Mouse (Mus musculus) layer of hippocampus, adult 18-20 months (tissue): ENCODE data around the gene Gm45785. TPM values are rescaled to one million over a fixed set of nuclear protein-coding genes. Genes with fewer than 3 reads are reported as not detected.

ENCODE experiments used
- DNase-seq, 2 experiments: peaks; one replicate each; pipeline ENCODE4 v3.0.0; 2022; ENCODE audit warnings: low spot score in 2 of 2
- total RNA-seq, 2 experiments: library from RNA; stranded (reverse); gene quantifications; 2 replicates each; pipeline ENCODE4 v1.2.3; 2021

Gm45785 gene
- total RNA-seq, 2 experiments from 2014 or later = 0.37 to 1.2 TPM

DNA sequence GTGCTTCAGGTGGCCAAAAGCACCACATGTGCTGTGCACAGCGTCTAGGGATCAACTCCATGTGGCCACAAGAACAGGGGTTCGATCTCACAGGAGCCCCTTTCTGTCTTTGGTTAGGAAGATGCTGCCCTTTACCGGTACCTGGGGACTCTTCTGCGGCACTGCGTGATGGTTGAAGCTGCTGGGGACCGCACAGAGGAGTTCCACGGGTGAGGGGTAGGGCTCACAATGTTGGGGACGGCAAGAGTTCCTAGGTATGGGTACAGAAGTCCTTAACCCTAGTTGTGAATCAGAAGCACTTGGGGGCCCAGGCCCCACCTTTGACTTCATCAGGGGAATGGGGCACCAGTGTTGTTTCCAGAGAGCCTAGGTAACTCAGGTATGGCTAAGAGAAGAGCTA lies 2.6 kb upstream of the Gm45785 start:
- DNase-seq = no peak

GRCm38 (mm10) chr7:140857550-140858505 lies 1.7 kb upstream of the Gm45785 start, which contains the start of gene Bet1l:
Bet1l (minus strand) TSS chr7:140857577.
- DNase-seq = no peak

DNA sequence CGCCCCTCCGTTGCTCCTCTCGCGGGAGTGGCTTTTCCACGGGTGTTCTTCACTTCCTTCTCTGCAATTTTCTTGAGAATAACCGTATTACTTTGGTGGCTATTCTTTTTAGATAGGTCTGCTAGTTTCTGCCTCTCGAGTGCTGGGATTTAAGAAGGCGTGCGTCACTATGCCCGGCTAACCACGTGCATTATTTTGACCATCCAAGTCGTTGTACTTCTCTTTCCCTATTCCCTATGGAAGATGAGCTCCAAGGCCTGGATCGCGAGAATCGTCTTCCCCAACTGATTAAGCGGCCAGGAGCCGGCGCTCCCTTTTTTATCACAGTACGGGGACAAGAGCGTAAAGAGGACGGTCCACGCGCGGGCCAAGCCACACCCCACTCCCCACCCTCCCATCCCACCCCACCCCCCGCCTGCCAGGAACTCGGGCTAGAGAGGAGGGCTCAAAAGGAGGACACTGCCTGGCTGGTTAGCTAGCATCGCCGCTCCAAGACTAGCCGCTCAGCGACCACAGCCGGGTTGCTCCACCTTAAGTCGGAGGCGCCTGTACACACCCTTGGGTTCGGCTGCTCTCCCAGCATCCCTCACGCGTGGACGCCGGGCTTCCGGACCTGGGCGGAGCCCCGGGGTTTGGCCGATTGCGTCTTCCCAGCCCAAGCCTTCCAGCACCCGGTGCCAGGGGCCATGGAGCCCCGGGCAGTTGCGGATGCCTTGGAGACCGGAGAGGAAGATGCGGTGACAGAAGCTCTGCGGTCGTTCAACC lies 836 bp upstream of the Gm45785 start, which contains the start of gene Ric8a:
TSS of gene Ric8a (plus strand) at position 173 of the 765 bp plus-strand sequence.
- peak; percentile 84 to 91 for DNase-seq

DNA sequence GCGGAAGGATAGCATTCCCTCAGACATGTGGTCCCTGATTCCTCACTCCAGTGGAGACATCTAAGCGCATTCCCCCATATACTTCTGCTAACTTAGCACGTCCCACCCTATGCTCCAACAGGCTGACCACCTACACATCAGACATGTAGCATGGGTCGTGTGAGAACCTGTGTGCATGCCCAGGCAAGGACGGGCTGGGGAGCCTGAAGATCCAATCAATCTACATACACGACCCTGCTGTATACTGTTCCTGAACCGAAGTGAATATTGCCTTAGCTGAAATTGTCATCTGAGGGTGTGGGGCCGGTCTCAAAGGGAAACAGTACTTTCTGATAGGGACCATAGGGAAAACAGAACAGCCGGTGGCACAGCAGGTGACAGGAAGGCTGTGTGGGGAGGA lies 950 bp downstream of the Gm45785 start:
- no peak for DNase-seq

GRCm38 (mm10) chr7:140854483-140854882 lies 1.6 kb downstream of the Gm45785 start:
- no peak for DNase-seq

GRCm38 (mm10) chr7:140853386-140853785 lies 2.7 kb downstream of the Gm45785 start:
- no peak for DNase-seq

DNA sequence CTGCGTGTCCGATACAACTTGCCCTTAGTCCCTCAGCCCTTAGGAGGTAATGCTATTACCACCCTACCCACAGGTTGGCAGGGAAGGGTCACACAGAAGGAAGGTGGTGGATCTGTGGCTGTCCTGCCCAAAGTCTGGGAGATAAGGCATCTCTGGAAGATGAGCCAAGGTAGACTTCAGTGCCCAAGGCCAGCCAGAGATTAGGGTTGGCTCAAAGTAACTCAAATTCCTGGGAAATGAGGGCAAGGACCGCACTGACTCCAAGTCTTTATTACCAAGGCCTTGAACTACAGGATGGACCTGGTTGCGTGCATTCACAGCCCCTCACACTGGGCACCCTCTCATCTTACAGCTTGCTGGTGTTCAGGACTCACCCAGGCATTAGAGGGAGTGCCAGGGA lies 4.2 kb downstream of the Gm45785 start:
- no peak for DNase-seq

- DNase-seq = no peak
These were observed 7.5 kb downstream of the Gm45785 start for GRCm38 (mm10) chr7:140848591-140848990.

DNA sequence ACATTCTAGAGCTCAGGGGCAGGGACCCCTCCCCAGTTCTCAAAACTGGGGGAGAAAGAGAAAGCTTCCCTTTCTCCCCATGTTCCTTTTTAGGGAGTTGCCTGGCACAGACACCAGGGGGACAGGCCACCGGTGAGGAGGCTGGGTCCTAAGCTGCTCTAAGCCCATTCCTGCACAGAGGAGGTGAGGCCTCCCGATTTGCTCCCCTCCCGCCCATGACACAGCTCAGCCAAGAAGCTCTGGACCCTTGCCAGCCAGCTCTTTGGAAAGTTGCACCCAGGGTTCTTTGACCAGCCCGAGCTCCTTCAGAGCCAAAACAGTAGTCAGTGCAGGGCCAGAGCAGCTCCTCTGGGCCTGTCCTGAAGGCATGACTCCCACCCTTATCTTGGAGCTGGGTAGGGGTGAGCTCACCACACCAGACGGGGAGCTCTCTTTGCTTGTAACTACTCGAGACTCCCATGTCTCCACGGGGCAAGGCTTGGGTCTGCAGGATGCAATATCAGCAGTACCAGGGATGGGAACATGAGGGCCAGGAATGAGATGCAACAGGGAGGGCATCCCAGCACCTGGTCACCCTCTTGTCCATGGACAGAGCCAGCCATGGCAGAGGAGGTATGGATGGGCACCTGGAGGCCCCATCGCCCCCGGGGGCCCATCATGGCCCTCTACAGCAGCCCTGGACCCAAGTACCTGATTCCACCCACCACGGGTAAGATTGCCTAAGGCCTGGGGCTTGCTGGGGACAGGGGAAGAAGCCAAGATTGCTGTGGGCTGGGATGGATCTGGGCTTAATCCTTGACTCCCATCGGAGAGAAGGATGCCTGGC lies 8.2 kb downstream of the Gm45785 start, which contains the start of gene Odf3:
TSS of gene Odf3 (plus strand) at position 51 of the 826 bp plus-strand sequence.
- no peak for DNase-seq

DNA sequence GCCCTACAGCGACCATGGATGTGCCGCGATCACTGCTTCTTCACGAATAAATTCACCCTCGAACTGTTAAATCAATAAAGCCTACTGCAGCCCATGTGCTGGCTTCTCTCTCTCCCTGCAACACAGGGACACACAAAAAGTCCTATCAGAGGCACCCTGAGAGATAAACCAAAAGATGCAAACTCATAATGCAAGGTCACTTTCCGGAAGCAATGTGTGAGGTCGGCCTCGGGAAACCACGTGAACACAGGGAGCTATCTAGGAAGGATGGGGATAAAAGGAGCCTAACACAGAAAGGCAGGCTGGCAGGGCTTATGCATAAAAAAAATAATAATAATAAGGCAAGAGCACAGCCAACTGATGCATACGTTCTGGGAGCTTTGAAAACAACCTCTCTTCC lies 9.5 kb downstream of the Gm45785 start:
- no peak for DNase-seq

DNA sequence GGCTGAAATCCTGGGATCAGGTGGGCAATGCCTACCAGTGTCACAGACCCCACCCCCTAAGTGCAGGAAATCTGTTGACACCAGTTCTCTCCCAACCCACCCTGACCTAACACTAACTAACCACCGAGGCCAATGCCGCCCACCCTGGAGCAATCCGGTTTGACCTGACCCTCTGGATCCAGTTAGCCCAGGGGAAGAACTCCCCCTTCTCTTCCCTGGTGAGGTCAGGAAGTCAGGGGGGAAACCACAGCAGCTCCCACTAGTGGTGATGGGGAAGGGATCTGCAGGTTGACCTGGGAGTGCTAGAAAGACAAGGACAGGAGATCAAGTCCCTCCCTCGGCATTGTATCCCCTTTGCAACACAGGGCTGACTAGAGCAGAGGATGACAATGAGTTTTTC lies 10.4 kb downstream of the Gm45785 start:
- no peak for DNase-seq

DNA sequence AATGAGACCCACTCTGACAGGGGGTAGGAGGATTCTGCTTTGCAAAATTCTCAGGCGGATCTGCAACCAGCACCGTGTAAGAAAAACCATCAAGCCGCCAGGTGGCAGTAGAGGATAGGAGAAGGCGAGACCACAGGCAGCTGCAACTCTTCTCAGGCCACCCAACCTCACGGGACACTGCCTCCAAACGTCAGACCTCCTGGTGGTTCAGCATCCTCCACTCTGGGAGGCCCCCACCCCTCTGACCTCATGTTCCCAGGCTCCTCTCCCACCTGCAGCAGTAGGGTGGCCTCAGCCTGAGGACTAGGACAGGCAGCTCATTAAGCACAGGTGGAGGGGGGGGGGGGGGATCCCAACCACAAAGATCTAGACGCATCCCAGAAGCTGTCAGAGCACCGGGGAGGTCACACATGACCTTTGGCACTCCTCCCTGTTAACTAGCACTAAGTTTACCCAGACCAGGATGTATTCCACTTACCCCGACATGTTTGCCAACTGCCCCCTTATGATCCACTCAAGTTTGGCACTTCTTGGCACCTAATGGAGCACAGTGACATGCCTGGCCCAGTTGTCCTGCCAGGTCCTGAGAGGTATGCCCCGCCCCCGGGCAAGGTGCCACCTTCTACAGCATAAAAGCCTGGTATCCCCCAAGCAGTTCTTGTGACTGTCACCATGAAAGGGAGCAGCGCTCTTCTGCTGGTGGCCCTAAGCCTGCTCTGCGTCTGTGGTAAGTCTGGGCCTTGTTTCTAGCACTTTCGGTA lies 11.0 kb downstream of the Gm45785 start, which contains the start of gene Scgb1c1:
TSS of gene Scgb1c1 (plus strand) at position 643 of the 761 bp plus-strand sequence.
- peak; percentile 77 to 92 for DNase-seq

DNA sequence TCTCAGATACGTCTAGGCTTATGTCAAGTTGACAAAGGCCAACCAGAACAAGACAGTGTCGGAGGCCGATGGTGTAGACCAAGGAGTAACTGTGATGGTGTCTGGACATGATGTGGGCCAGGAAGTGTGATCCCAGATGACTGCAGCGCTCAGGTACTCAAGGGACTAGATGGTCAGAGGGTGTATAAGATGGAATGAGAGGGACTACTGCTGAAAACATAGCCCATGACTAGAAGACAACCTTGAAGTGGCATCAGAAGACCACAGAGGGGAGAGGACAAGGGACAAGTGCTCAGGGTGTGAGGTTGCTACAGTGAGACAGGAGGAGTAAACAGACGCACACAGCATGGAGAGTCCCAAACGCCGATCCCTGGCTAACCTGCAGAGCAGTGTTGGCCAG lies 12.3 kb downstream of the Gm45785 start:
- DNase-seq = no peak

DNA sequence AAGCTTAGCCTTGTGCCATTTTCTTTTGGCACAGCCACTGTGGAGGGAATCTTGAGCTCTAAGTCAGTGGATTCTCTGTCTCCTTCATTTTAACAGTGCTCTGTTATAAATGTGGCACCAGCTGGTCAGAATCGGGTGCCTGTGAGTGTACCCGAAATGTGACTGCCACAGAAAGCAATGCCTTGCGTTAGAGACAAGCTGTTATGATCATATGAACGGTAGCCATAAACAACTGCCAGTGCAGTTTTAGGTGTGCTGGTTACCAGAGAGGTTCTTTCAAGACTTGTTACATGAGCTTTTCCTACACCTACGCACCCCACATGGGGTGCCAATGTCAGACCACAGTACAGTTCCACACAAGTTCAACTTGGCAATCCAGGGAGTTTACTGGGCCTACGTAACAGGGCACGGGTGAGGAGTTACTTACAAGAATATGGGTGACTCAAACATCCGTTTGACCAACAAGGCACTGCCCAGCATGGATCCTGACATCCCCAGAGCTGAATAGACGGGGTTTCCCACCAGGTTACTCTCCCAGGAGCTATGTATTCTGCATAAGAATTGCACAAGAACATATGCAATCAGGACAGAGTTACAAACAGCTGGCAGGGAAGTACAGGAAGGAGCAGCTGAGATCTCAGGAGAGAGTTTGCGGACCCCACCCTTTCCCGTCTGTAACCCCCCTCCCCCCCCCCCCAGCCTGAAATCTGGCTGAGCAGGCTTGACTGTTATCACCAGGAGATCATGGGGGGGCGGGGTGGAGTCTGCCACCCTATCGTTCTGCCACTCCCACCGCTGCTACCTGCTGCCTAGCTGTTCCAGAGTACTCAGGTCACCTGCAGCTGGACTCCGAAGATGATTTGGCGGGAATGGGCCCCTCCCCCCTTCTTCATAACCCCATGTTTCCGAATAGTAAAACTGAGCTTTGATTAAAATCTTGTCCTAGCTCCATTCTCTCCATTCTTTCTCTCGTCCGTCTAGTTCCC lies 15.1 kb downstream of the Gm45785 start:
- DNase-seq = peak in 1 of 2 experiments; percentile 67

GRCm38 (mm10) chr7:140839556-140839955 lies 16.6 kb downstream of the Gm45785 start:
- DNase-seq = no peak

DNA sequence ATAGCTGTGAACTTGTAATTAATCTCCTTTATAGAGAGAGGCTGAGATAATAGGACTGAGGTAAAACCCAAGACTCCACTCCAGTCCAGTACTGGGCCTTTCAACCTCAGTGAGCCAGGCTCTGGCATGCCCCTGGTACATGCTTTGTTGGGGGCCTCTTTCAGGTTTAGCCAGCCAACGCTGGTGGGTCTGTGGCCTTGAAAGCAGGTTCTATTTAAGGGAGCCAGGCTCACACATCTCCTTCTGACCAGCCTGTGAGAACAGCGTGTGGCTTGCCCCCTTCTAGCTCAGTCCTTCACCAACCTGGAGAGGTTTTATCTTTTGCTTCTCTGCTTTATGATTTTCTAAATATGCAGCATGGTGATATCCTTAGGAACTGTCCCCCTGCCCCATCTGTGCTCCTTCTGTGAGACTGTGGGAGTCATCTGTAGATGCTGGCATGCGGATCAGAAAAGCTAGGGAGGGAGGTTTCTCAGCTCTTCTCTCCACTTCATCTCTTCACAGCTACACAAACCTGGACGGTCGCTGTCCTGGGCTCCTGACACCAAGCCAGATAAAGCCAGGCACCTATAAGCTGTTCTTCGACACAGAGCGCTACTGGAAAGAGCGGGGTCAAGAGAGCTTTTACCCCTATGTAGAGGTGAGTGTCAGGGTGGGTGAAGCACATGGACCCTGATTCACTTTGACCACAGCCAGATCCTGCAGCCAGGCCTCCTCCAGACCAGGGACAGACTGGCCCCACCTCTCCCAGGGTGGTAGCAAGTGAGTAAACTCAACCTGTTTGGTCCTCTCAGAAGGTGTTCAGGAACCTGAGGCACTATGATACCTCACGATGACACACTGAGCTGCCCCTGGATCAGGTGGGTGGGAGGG lies 19.7 kb downstream of the Gm45785 start:
- DNase-seq = peak; percentile 62 to 81

DNA sequence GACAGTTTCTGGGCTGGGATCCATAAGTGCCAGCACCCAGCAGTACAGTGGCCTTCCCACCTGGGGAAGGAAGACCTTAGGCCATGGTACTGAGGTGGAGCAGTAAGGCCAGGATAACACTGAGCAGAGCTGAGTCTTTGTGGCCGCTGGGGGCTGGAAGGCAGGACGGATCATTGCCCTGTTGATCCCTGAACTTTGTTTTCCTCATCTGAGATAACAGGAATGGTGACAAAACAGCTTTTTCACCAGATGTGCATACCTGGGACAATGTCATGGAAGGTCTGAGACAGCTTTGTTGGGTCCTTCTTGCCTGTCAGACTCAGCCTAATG lies 20.4 kb downstream of the Gm45785 start:
- no peak for DNase-seq
